Mouse (Mus musculus): ENCODE data around the gene Hs6st3.

The Hs6st3 gene

DNA sequence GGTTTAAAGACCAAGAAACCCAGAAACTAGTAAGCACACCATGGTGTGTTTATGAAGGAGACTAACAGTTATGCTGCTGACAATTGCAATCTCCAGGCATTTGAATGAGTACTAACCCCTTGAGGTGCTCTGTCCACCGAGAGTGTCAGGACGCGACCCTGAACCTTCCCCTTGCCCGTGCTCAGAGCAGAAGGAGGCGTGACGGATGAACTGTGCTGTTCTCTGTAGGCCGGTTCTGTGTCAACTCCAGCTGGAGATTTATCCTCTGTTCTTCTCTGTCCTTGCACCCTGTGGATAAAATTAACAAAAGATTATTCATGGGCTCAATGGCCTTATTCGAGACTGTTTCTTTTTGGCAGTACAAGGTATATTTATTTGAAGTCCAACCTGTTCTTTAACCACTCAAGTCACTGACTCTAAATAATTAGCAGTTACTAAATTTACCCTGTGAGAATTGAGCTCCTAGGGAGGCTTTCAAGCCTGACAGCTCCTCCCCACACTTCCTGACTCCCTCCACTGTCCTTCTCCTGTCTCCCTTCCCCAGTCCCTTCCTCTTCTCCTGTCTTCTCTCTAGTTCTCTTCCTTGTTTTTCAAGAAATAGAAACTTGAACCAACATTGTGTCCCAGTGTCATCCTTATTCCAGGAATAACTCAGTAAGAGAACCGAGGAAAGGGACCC lies 659.2 kb downstream of the Hs6st3 start:
- no peak for DNase-seq (ENCODE audit: low spot score)

DNA sequence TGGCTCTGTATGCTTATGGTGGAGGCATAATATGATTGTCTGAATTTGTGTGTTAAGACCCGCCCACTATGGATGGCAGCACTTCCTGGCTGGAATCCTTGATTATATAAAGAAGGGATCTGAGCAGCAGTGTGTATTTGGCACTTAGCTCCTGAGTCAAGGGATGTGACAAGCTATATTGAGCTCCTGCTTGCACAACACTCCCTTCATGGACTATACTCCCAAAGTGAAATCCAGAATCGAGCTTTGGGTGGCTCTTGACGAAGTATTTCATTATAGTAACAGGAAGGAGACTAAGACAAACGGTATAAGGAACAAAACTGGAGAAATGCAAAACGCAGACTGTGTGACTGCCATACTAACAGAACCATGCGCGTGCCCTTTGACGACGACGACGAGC lies 660.4 kb downstream of the Hs6st3 start:
- no peak for DNase-seq (ENCODE audit: low spot score)

DNA sequence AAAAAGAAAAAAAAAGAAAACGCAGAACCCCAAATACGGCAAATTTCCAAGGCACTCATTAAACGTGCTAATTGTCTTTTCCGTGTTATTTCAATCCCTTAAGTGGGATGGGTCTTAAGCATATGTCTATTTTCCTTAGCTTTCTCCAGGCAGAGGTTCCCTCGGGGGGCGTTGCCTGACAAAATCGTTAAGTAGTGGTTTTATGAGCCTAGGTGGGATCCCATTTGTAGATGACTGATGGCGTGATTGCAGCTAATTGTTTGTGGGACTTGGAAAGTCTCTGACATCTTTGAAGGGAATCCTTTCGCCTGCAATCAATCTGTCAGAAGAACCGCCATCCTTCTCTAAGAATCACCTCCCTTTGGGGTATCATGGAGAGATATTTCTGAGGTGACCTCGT lies 662.7 kb downstream of the Hs6st3 start:
- no peak for DNase-seq (ENCODE audit: low spot score)

DNA sequence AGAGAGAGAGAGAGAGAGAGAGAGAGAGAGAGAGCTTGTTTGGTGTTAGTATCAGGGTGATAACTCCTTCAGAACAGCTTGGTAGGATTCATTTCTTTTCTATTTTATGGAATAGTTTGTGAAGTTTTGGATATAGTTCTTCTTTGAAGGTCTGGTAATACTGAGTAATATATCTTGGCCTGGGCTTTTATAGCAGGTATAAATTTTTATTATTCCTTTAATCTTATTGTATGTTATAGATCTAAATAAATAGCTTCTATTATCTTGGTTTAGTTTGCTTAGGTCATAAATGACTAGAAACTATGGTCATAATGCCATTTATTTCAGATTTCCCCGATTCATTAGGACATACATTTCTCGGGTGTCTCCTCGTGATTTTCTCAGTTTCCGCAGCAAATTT lies 675.8 kb downstream of the Hs6st3 start:
- DNase-seq (ENCODE audit: low spot score): no peak

DNA sequence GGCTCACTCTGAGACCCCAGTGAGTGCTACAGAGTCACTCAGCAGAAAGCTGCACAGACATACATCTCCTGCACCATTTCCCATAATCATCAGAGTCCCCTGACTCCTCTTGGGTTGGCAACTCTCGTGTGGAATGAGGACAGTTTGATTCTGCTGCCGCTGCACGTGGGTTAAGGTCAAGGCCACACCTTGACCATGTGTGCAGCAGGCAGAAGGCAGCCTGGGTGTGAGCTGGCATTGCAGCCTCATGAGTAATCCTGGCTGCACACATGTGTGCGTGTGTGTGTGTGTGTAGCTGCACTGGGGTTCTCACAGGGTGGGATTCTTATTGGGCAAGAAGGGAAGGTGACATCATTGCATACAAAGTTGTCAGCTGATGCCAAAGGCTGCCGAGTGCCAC lies 677.5 kb downstream of the Hs6st3 start:
- no peak for DNase-seq (ENCODE audit: low spot score)

DNA sequence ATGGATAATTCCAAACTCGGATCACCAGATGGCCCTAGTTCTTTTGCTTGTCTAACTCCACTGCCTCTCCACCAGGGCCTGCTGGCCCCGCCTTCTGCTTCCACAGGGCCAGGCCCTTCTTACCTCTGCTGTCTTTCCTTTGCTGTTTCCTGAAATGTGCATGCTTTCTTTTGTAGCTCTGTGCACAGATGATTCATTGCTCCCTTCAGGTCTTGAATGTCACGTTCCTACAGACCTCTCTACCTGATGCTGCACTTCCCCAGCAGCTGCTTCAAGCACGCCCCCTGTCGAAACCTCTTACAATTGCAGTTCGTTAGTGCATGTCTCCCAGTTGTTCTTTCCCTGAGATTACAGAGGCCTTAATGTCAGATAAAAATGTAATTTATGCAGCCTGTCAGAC lies 682.4 kb downstream of the Hs6st3 start:
- DNase-seq (ENCODE audit: low spot score): no peak

DNA sequence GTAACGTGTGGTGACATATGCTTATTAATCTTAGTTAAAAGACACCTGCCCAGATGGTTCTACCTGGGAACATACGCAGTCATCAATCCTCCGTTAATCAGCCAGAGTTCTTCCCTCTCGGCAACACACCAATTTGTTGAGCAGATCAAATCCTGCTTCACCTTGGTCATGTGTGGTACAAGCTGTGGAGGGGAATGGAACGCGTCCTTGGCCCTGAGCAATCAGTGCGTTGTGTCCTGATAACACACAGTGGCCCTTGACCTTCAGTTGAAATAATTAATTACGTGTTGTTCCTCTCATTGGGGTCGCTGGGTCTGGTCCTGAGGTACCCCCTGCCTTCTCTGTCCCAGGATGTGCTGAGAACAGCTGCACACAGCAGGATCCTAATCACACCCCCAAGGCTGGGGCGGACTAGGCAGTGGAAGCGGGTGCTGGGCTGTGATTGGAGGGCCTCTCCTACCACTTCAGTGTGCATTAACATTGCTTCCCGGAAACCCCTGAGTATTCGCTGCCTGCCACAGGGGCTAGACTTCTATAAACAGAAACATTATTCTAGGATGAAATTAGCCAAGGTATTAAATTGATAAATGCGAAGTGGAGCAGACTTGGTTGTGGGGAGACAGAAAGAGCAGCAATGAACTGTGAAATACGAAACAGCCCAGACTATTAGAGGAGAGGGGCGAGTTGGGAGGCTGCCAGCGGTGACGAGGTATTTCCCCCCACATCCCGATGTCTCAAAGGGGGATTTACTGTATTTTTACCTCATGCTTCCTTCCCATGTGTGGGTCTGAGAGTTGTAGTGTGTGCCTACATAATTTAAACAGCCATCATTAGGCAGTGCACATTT lies 693.2 kb downstream of the Hs6st3 start:
- no peak for DNase-seq (ENCODE audit: low spot score)

DNA sequence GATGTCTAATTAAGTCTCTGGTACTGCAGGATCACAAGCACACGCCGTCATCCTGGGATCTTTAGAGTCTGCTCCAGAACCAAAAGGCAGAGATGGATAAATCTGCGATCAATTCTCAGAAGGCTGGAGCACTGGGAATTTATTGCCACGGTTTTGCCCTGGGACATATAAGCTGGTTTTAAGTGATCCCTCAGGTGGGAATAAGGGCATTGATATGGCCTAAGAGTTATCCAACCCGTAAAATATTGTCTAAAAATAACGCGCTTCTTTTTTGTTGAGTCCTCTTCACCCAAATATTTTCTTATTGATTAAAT lies 693.8 kb downstream of the Hs6st3 start:
- DNase-seq (ENCODE audit: low spot score): no peak

DNA sequence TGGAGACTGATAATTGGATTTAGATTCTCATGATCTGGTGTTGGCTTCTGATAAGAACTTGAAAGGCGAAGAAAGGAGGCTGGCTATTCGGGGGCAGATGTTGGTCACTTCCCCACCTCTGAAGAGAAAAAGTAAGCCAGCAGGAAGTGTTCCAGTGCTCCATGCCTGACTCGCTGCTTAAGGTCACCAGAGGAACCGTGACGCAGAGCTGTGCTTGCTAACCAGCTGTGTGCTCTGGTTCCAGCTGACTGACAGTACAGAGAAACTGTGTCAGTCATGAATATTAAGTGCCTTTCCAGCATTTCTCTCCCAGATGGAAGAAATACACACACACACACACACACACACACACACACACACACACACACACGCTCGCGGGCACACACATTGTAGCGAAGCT lies 694.8 kb downstream of the Hs6st3 start:
- DNase-seq (ENCODE audit: low spot score): no peak

DNA sequence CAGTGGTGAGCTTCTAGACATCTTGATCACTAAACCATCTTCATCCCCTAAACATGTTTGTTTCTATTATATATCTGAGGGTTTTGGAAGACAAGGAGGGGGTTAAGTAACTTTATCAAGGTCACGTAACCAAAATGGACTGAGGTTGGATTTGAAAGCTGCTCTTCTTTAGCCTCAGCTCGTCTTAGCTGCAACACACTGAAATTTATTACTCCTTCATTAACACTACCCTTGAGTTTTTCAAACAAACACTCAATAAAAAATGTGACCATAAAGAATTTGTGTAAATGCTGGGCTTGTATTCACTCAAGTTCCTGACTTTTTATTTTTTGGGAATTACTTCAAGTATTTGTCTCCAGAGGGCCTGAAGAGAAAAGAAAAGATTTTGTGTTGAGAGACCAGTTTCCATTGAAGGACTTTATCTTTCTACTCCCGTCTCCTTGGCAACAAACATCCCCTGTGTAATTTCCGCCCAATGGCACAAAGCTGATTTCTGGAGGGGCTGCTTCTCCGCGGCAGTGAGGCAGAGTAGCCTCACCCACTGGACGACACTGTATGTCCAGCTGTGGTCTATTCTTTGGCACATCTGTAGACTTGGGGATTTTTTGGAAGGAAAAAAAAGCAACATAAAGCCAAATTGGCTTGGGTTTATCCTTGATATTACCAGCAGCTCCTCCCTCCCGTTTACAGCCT lies 696.0 kb downstream of the Hs6st3 start:
- DNase-seq (ENCODE audit: low spot score): no peak

DNA sequence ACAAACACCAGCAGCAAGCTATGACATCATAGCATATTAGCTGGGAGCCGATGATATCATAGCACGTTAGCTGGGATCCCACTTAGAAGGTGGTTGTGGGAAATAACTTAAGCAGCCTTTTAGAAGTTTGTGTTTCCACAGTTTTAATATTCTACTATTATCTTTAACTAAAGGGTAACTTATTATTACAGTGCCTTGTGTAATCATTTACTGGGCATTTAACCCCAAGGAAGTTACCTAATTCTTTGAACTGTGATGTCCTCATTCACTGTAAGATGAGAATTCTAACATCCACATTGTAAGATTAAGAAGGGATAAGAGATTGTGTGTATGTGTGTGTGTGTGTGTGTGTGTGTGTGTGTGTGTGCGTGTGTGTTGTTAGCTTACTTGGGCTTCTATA lies 697.9 kb downstream of the Hs6st3 start:
- DNase-seq (ENCODE audit: low spot score): no peak

DNA sequence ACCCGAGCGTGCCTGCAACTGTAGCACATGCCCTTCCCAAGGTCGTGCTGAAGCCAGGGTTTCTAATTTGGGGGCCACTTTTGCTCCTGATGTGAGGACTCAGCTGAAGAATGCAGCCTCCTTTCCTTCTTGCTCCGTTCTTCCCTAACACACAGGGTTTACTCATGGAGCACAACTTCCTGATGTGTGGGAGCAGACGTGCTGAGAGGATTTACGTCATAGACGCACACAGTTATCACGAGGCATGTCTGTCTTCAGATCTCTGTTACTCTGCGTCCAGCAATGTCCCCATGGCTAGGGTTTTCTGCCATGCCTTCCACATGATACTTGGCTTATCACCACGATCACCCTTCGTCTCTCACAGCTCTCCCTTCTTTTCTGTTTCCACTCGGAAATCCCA lies 709.4 kb downstream of the Hs6st3 start:
- no peak for DNase-seq (ENCODE audit: low spot score)

DNA sequence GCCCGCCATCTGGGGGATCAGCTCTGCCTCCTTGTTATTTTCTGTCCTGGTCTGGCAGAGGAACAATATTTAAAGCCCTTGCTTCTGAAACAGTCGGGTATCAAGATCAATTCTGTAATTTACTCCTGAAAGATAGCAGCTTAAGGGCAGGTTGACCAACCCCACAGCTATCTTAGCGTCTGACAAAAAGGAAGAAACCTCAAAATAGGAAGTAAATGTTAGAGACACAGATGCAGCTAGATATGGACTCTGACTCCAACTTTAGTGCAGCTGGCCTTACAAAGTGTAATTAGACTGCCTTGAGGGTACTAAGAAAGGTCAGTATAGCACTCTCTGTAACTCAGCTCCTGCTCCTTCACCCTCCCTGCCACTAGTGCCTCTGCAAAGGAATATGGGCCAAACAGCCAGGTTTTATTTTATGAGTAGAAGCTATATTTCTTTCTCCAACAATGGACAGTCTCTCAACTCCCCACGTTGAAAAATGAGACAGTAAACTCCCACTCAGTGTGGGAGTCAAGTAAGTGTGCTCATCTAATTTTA lies 710.7 kb downstream of the Hs6st3 start:
- DNase-seq (ENCODE audit: low spot score): no peak

DNA sequence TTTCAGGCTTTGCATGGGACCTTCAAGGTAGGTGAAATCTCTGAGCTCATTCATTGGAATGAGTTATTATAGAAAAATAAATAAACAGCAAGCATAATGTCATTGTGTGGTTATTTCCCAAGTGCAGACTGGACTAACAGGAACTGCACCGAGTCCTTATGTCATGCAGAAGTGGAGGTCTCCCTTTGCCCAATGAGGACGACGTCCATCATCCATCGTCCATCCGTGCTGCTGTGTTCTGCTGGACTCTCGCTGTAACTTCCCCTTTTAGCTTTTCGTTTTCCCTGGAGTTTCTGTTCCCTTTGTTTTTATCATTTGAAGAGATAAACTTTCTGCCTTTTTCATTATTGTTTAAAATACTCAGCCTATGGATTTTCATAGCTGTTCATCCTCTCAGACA lies 711.2 kb downstream of the Hs6st3 start:
- no peak for DNase-seq (ENCODE audit: low spot score)

DNA sequence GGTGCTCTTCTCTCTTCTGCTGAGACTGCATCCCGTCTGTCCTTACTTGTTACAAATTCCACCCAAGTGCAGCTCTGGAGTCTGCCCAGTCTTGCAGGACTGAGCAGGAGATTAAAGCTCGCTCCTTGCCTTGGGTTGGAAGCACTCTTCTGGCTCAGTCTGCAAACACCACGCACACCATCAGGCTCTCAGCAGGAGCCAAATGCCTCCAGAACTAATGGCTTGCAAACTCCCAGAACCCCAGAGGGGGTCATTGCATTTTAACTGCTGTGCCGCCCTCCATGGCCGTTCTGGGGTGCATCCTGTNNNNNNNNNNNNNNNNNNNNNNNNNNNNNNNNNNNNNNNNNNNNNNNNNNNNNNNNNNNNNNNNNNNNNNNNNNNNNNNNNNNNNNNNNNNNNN lies 714.0 kb downstream of the Hs6st3 start:
- DNase-seq (ENCODE audit: low spot score): no peak

DNA sequence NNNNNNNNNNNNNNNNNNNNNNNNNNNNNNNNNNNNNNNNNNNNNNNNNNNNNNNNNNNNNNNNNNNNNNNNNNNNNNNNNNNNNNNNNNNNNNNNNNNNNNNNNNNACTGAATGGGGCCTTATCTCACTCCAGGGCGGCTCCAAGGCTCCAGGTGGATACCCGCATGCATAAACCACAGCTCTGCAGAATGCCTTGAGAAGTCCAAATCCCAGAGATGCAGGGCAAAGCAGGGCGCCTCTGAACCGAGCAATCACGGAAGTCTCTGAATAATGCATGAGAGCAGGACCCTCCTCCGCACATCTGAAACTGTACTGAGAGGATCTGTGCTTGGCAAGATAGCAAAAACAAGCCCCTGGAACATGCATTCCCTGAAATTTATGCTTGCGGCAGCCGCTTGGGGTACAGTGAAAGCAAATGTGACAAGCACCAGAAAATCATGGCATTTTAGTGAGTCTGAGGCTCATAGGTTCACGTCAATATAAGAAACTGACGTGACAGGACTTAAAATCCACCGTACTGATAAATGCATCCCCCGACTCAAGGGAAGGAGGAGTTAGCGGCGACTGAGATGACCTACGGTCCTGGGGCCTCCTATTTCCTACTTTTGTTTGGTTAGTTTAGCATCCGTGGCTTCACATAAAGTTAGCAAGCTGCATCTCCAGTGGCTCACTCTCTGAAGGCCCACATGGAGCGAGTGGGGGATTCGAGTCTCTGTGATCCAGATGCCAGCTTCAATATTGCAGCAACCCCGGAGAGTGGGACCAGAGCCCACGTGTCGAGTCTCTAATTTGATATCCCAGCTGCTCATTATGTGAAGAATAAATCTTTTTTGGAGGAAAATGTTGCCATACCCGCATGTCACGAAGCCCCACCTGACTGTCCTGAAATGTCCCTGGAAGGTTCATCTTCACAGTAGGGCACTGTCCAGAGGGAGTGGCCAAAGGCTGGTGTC lies 719.5 kb downstream of the Hs6st3 start:
- DNase-seq (ENCODE audit: low spot score): peak; percentile 64

DNA sequence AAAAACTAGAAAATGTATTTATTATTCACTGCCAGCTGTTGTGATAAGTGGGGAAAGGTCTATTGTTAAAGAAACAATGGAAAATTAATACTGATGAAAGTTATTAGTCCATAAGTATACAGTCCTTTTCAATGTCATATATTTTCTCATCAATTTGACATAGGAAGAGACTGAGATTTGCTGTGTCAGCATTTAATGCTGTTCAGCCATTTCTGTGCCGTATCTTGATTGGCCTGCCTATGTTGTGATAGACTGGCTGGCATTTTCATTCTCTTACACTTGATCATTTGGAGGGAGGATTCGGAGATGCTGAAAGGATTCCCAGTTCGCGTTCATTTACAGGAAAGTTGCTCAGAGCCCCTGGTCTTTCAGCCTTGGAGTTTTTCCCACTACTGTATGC lies 735.5 kb downstream of the Hs6st3 start:
- DNase-seq (ENCODE audit: low spot score): no peak

DNA sequence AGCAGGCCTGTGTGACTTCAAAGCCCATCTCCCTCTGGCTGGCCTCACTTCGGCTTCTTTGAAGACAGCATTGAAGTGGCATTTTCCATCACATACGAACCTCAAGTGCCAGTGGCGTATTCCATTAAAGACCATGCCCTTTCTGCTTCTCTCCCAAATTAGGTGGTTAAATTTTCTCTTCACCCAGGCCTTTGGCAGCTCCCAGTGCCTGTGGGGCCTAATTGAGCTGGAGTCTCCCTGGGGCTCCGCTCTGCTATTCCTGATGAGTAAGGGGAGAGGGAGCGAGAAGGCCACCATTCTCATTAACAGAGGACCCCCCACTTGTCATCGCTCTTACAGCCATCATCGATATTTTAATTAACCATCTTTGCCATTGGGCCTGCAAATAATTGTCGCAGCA lies 754.8 kb downstream of the Hs6st3 start:
- DNase-seq (ENCODE audit: low spot score): no peak

DNA sequence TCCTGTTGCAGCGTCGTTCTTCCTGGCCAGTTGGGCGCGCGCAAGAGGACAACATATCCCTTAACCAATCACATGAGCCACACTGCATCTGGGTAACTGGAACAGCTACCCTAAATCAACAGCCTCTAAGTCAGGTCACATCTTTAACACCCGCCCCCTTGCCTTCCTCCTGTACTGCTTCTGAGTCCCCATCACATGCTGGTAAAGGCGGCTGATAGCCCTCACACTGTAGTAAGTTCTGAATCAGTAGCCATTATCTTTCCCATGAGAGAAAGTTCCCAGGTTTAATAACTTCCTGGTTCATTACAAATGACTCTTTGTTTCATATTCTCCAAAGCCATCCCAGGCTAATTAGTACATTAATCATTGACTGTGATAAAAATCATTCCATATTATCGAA lies 757.0 kb downstream of the Hs6st3 start:
- no peak for DNase-seq (ENCODE audit: low spot score)

DNA sequence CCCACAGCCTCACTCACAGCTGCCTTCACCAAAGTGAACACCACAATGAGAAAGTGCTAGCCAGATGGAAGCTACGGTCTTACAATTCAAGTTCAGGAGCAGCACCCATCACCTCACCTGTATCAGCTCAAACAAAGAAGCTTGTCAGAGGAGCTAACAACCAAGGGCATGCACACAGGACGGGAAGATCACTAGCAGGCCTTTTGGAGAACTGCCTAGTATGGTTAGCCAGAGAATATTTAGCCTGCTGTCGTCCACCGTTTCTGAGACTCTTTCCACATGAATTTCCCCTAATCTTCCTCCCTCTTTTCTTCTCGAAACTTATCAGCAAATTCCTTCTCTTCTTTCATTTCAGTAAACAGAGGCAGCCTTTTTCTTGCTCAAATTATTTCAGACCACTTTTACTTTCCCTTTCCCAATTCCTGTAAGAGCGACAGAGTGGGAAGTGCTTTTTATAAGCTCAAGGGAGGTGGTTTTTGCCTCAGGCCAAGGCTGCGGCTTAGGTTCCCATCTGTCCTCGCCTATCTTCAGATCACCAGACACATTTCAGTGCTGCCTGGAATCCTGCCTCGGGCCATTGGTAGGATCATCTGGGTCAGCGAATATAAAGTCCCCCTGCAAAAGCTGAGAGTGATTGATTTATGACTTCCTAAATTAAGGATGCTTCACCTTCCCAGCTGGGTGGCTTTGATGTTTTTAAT lies 757.8 kb downstream of the Hs6st3 start:
- no peak for DNase-seq (ENCODE audit: low spot score)

DNA sequence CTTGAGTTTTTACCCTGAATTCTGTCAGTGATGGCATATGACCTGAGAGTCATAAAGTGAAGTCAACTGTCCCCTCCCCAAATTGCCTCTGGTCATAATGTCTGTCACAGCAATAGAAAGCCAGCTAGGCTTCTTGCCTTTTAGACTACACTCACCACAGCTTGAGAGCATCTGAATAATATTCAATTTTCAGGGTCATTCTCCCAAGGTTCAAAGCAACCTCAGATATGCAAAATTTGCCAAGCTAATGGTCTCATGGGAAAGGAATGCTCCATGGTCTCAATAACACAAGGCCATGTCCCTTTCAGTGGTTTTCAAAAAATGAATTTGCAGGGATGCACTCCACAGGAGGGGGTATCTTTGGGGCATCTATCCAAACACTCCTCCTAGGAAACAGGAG lies 764.3 kb downstream of the Hs6st3 start:
- DNase-seq (ENCODE audit: low spot score): no peak
